Mouse (Mus musculus) embryonic facial prominence, embryonic 15.5 days (tissue): ENCODE measurements around the gene Dapp1. TPM values are rescaled to one million over a fixed set of nuclear protein-coding genes. Genes with fewer than 3 reads are reported as not detected.

Source experiments
- ATAC-seq: fragments of 200-750 bp; cut with Nextera tagmentation; 2 replicates; pipeline ENCODE4 v1.8.0; 2017; ENCODE audit warnings: low read depth, moderate TSS enrichment; ENCODE audit not compliant: insufficient number of reproducible peaks, low FRiP score, low TSS enrichment
- H3K27ac ChIP-seq: fragments of 300-500 bp; sonication (generic); replicated peaks from 2 replicates; pipeline ENCODE4 v1.5.1; 2015; ENCODE audit warnings: mild to moderate bottlenecking, inconsistent platforms
- H3K27me3 ChIP-seq: fragments of 300-500 bp; sonication (generic); 2 replicates; pipeline ENCODE4 v1.6.1; 2015; ENCODE audit warnings: inconsistent platforms
- H3K36me3 ChIP-seq: fragments of 300-500 bp; sonication (generic); 2 replicates; pipeline ENCODE4 v1.6.1; 2015; ENCODE audit warnings: mild to moderate bottlenecking, inconsistent platforms
- H3K4me1 ChIP-seq: fragments of 300-500 bp; sonication (generic); 2 replicates; pipeline ENCODE4 v1.6.1; 2015; ENCODE audit warnings: inconsistent platforms
- H3K4me2 ChIP-seq: fragments of 300-500 bp; sonication (generic); replicated peaks from 2 replicates; pipeline ENCODE4 v1.6.1; 2015; ENCODE audit warnings: mild to moderate bottlenecking, inconsistent platforms
- H3K4me3 ChIP-seq: fragments of 300-500 bp; sonication (generic); replicated peaks from 2 replicates; pipeline ENCODE4 v1.5.1; 2015; ENCODE audit warnings: mild to moderate bottlenecking, inconsistent platforms
- H3K9ac ChIP-seq: fragments of 300-500 bp; sonication (generic); 2 replicates; pipeline ENCODE4 v1.6.1; 2015; ENCODE audit warnings: inconsistent platforms
- H3K9me3 ChIP-seq: fragments of 300-500 bp; sonication (generic); replicated peaks from 2 replicates; pipeline ENCODE4 v1.6.1; 2016; ENCODE audit warnings: inconsistent platforms
- WGBS: fragments of 180-500 bp; shearing (Covaris S2); methylation state at CpG from one replicate; pipeline ENCODE4 v1.1.7; 2015; 5-methylcytosine and 5-hydroxymethylcytosine counted together
- polyA plus RNA-seq: library from polyadenylated mRNA; unstranded; fragments of >200 nt; fragmentation: Nextera tagmentation; extraction: Ambion mirVana; gene quantifications from 2 replicates; pipeline ENCODE4 v1.2.1, GENCODE M21; 2015

The Dapp1 gene
- polyA plus RNA-seq, 1 experiment from 2014 or later = 15.9 TPM

DNA sequence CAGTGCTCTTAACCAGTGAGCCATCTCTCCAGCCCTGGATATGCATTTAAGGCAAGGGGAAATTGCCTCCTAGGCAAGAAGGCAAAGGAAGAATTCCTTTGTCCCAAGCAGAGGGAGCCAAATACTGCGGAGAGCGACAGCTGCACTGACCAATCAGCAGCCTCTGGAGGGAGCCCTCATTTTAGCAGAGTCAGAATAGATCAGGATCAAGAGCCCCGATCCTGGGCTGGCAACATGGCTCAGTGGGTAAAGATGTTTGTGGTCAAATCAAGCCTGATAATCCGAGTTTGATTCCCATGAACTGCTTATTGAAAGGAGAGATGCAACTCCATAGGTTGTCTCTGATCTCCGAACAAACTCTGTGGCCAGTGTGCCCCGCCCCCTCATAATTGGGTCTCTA lies 42.7 kb downstream of the Dapp1 start:
- no peaks in the 10 kb centered on the region for H3K36me3 ChIP-seq
- no peak overlapping the region for H3K27ac ChIP-seq
- no peaks in the 10 kb centered on the region for H3K9me3 ChIP-seq
- ATAC-seq = no peak
- peak overlapping the region; percentile 10; the same call in 1 of the 2 replicates for H3K4me3 ChIP-seq
- no peak overlapping the region for H3K9ac ChIP-seq
- 39% methylated on average over 6 of the region's 6 CpGs for WGBS
- H3K27me3 ChIP-seq = no peaks in the 10 kb centered on the region
- peak overlapping the region; percentile 34 for H3K4me2 ChIP-seq
- H3K4me1 ChIP-seq = 0 out of 2 replicates have a peak, but pooled peaks cover 3% of the 10 kb centered on the region

GRCm38 (mm10) chr3:137936541-137936940 lies 44.8 kb downstream of the Dapp1 start:
- Histone ChIP-seq H3K4me3 (no peak overlapping the region), H3K4me1 (0 out of 2 replicates have a peak, but pooled peaks cover 3% of the 10 kb centered on the region), H3K9me3 (no peaks in the 10 kb centered on the region), H3K27me3 (no peaks in the 10 kb centered on the region), H3K4me2 (no peak overlapping the region), H3K36me3 (no peaks in the 10 kb centered on the region; the same call in 1 of the 2 replicates), H3K9ac (no peak overlapping the region), H3K27ac (no peak overlapping the region)
- WGBS = 27% methylated on average over 6 of the region's 6 CpGs
- no peak for ATAC-seq

GRCm38 (mm10) chr3:137935570-137936525 lies 45.5 kb downstream of the Dapp1 start:
- no peak overlapping the region for H3K4me2 ChIP-seq
- H3K4me1 ChIP-seq = 0 out of 2 replicates have a peak, but pooled peaks cover 3% of the 10 kb centered on the region
- H3K27ac ChIP-seq = no peak overlapping the region
- H3K9ac ChIP-seq = no peak overlapping the region
- no peaks in the 10 kb centered on the region for H3K27me3 ChIP-seq
- H3K9me3 ChIP-seq = no peaks in the 10 kb centered on the region
- WGBS = 55% methylated on average over 5 of the region's 5 CpGs
- no peak overlapping the region for H3K4me3 ChIP-seq
- ATAC-seq = no peak
- H3K36me3 ChIP-seq = no peaks in the 10 kb centered on the region; the same call in 1 of the 2 replicates

DNA sequence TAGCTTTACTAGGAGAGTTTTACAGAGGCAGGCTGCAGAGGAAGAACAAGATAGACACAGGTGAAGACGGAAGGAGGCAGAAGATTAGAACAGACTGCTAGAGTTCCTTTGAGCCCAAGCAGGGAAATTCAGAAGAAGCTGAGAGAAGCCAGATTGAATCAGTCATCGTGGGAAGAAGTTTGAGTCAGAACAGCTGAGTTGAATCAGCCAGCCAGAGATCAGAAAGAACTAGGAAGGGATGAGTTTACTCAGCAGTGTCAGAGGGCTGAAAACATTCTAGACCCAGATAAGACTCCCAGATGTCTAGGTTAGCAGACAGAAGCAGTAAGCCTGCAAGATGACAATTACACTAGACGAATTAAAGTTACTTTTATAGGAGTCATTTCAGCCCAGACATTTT lies 47.4 kb downstream of the Dapp1 start:
- H3K36me3 ChIP-seq = peaks cover 11% of the 10 kb centered on the region
- no peaks in the 10 kb centered on the region for H3K9me3 ChIP-seq
- H3K27me3 ChIP-seq = no peaks in the 10 kb centered on the region
- no peak overlapping the region for H3K27ac ChIP-seq
- H3K9ac ChIP-seq = no peak overlapping the region
- H3K4me3 ChIP-seq = no peak overlapping the region
- WGBS = 60% methylated on average over 3 of the region's 3 CpGs
- ATAC-seq = no peak
- no peak overlapping the region for H3K4me2 ChIP-seq
- 0 out of 2 replicates have a peak, but pooled peaks cover 3% of the 10 kb centered on the region for H3K4me1 ChIP-seq

- ATAC-seq = no peak
- WGBS = 66% methylated on average over 7 of the region's 7 CpGs
- H3K4me1 ChIP-seq = no peaks in the 10 kb centered on the region
- no peaks in the 10 kb centered on the region for H3K9me3 ChIP-seq
- H3K4me3 ChIP-seq = no peak overlapping the region
- peaks cover 14% of the 10 kb centered on the region for H3K36me3 ChIP-seq
- no peaks in the 10 kb centered on the region for H3K27me3 ChIP-seq
- no peak overlapping the region for H3K4me2 ChIP-seq
- no peak overlapping the region for H3K9ac ChIP-seq
- H3K27ac ChIP-seq = no peak overlapping the region
Observed at GRCm38 (mm10) chr3:137932748-137933147, 48.6 kb downstream of the Dapp1 start.

DNA sequence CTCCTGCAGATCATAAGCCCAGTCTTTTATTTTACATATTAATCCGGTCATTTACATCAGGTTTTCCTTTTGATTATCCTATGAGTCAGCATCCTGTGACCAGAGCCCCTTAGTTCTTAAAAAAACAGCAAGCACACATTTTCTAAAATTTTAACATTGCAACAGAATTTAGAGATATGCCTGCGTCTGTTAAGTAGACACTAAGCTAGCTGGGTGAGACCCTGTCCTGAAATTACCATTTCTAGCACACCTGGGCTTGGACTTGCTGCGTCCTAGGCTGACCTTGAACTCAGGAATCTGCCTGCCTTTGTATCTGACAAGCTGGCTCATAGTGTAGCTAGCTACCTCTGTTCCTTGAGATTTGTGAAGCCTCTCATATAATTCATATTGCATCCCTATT lies 51.4 kb downstream of the Dapp1 start:
- Histone ChIP-seq H3K4me1 (no peaks in the 10 kb centered on the region), H3K27me3 (no peaks in the 10 kb centered on the region), H3K36me3 (peaks cover 28% of the 10 kb centered on the region), H3K9me3 (no peaks in the 10 kb centered on the region), H3K4me3 (no peak overlapping the region), H3K9ac (no peak overlapping the region), H3K4me2 (no peak overlapping the region), H3K27ac (no peak overlapping the region)
- WGBS = 92% methylated on average over 3 of the region's 3 CpGs
- no peak for ATAC-seq

GRCm38 (mm10) chr3:137927010-137927409 lies 54.3 kb downstream of the Dapp1 start:
- Histone ChIP-seq H3K9ac (no peak overlapping the region), H3K9me3 (no peaks in the 10 kb centered on the region), H3K4me1 (no peaks in the 10 kb centered on the region), H3K36me3 (peaks cover 38% of the 10 kb centered on the region), H3K4me2 (no peak overlapping the region), H3K27me3 (no peaks in the 10 kb centered on the region), H3K27ac (no peak overlapping the region), H3K4me3 (no peak overlapping the region)
- 88% methylated on average over 4 of the region's 4 CpGs for WGBS
- ATAC-seq = no peak

DNA sequence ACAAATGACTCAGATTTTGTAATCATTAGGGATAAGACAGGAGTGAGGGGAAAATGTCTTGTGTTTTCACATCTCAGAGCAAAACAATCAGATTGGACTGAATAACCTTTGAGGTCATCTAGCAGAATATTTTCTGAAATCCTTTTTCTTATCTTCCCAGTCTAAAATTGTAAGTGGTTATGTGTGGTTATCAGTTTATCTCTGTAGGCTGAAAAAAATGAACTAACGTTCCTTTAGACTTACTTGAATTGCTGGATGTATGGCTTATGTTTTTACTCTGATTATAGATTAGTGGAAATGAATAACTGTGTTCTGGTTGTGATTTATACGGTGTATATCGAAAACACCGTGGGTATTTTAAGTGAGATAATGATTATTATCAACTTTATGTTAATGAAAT lies 60.8 kb downstream of the Dapp1 start:
- Histone ChIP-seq H3K27ac (no peak overlapping the region), H3K4me3 (no peak overlapping the region), H3K4me1 (peaks cover 18% of the 10 kb centered on the region), H3K27me3 (no peaks in the 10 kb centered on the region), H3K4me2 (no peak overlapping the region), H3K9ac (no peak overlapping the region), H3K36me3 (peaks cover 20% of the 10 kb centered on the region), H3K9me3 (no peaks in the 10 kb centered on the region)
- 86% methylated on average over 4 of the region's 4 CpGs for WGBS
- ATAC-seq = no peak

DNA sequence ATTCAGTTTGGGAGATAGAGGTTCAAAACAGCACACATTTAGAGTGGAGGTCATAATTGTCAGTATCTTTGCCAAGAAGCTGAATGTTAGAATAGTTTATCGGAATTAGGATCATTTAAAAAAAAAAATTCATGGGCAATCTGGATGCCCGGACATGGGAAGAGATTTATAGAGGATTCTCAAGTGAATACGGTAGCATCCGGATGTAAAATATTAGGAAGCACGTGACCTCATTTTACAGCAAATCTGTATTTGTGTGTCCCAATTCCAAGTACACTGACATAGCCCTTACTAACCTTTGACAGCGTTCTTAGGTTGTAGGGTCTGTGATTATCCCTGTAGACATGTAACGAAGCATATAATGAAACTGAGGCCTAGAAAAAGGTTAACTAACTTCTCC lies 61.9 kb downstream of the Dapp1 start:
- H3K4me2 ChIP-seq = peak overlapping the region; percentile 78
- 88% methylated on average over 7 of the region's 7 CpGs for WGBS
- H3K9ac ChIP-seq = no peak overlapping the region
- peaks cover 18% of the 10 kb centered on the region for H3K4me1 ChIP-seq
- peaks cover 20% of the 10 kb centered on the region for H3K36me3 ChIP-seq
- no peaks in the 10 kb centered on the region for H3K27me3 ChIP-seq
- no peak for ATAC-seq
- peak overlapping the region; percentile 91 for H3K4me3 ChIP-seq
- H3K27ac ChIP-seq = no peak overlapping the region
- no peaks in the 10 kb centered on the region for H3K9me3 ChIP-seq

GRCm38 (mm10) chr3:137918932-137919311 lies 62.4 kb downstream of the Dapp1 start:
- Histone ChIP-seq H3K9ac (peak overlapping the region; percentile 78), H3K4me2 (peak overlapping the region; percentile 78), H3K36me3 (peaks cover 20% of the 10 kb centered on the region), H3K27me3 (no peaks in the 10 kb centered on the region), H3K4me3 (peak overlapping the region; percentile 91), H3K4me1 (peaks cover 18% of the 10 kb centered on the region), H3K27ac (peak overlapping the region; percentile 89), H3K9me3 (no peaks in the 10 kb centered on the region)
- 0 out of 2 replicates have a peak, but pooled peaks have one; percentile 12 for ATAC-seq
- WGBS = 14% methylated on average over 6 of the region's 6 CpGs

GRCm38 (mm10) chr3:137918172-137918931 lies 63.0 kb downstream of the Dapp1 start, which contains the start of gene Lamtor3:
Lamtor3 (plus strand) TSS chr3:137918506.
- WGBS = under 1% methylated on average over 47 of the region's 47 CpGs
- H3K4me1 ChIP-seq = peaks cover 18% of the 10 kb centered on the region
- H3K27ac ChIP-seq = peak within 1 kb of the TSS; percentile 89
- no peaks in the 10 kb centered on the region for H3K27me3 ChIP-seq
- H3K36me3 ChIP-seq = peaks cover 14% of the 10 kb centered on the region
- peak; percentile 91 for ATAC-seq
- H3K4me3 ChIP-seq = peak within 1 kb of the TSS; percentile 91
- H3K9ac ChIP-seq = peak within 1 kb of the TSS; percentile 78
- peak within 1 kb of the TSS; percentile 78 for H3K4me2 ChIP-seq
- no peaks in the 10 kb centered on the region for H3K9me3 ChIP-seq
